Mouse (Mus musculus) kidney, postnatal 0 days (tissue): ENCODE measurements around the gene Polr3c. TPM values are rescaled to one million over a fixed set of nuclear protein-coding genes. Genes with fewer than 3 reads are reported as not detected.
A peak's percentile ranks its signal among the peaks of the same experiment; 100 is the strongest.

Experiments used
- ATAC-seq: fragments of 200-750 bp; cut with Nextera tagmentation; replicated peaks from 2 replicates; pipeline ENCODE4 v1.8.0; 2017; ENCODE audit warnings: low read depth, moderate number of reproducible peaks, moderate TSS enrichment, moderate library complexity; ENCODE audit not compliant: low FRiP score
- DNase-seq: peaks from one replicate; pipeline ENCODE4 v3.0.0-alpha.2; 2016; ENCODE audit warnings: low spot score
- H3K27ac ChIP-seq: fragments of 300-500 bp; sonication (generic); 2 replicates; pipeline ENCODE4 v1.5.1; 2014; ENCODE audit warnings: mild to moderate bottlenecking
- H3K27me3 ChIP-seq: fragments of 300-500 bp; sonication (generic); 2 replicates; pipeline ENCODE4 v1.6.1; 2014; ENCODE audit warnings: low read length, mixed read lengths; ENCODE audit not compliant: insufficient read depth
- H3K36me3 ChIP-seq: fragments of 300-500 bp; sonication (generic); 2 replicates; pipeline ENCODE4 v1.6.1; 2014; ENCODE audit warnings: low read length, mixed read lengths; ENCODE audit not compliant: insufficient read depth
- H3K4me1 ChIP-seq: fragments of 300-500 bp; sonication (generic); replicated peaks from 2 replicates; pipeline ENCODE4 v1.6.1; 2014; ENCODE audit warnings: antibody characterized with exemption, low read length, mixed read lengths; ENCODE audit not compliant: insufficient read depth
- H3K4me2 ChIP-seq: fragments of 300-500 bp; sonication (generic); 2 replicates; pipeline ENCODE4 v1.6.1; 2014; ENCODE audit warnings: mild to moderate bottlenecking, low read length, moderate library complexity, mixed read lengths
- H3K4me3 ChIP-seq: fragments of 300-500 bp; sonication (generic); replicated peaks from 2 replicates; pipeline ENCODE4 v1.5.1; 2014; ENCODE audit warnings: low read depth, low read length
- H3K9ac ChIP-seq: fragments of 300-500 bp; sonication (generic); 2 replicates; pipeline ENCODE4 v1.6.1; 2014; ENCODE audit warnings: low read depth, low read length
- H3K9me3 ChIP-seq: fragments of 300-500 bp; sonication (generic); replicated peaks from 2 replicates; pipeline ENCODE4 v1.6.1; 2016; ENCODE audit warnings: low read length, inconsistent platforms, mixed read lengths
- CTCF ChIP-seq: IDR thresholded peaks from 2 replicates; pipeline ENCODE4 v1.5.1; 2016; ENCODE audit warnings: antibody characterized with exemption, low read depth, mild to moderate bottlenecking, moderate library complexity
- WGBS: fragments of 180-500 bp; shearing (Covaris S2); extraction: QIAGEN DNeasy Blood & Tissue Kit; methylation state at CpG from one replicate; pipeline ENCODE4 v1.1.7; 2014; 5-methylcytosine and 5-hydroxymethylcytosine counted together
- polyA plus RNA-seq: library from polyadenylated mRNA; unstranded; fragments of >200 nt; fragmentation: Nextera tagmentation; extraction: Ambion mirVana; gene quantifications from 2 replicates; pipeline ENCODE4 v1.2.1, GENCODE M21; 2015

The Polr3c gene
- 25.3 and 29.8 TPM in 2 replicates for polyA plus RNA-seq

DNA sequence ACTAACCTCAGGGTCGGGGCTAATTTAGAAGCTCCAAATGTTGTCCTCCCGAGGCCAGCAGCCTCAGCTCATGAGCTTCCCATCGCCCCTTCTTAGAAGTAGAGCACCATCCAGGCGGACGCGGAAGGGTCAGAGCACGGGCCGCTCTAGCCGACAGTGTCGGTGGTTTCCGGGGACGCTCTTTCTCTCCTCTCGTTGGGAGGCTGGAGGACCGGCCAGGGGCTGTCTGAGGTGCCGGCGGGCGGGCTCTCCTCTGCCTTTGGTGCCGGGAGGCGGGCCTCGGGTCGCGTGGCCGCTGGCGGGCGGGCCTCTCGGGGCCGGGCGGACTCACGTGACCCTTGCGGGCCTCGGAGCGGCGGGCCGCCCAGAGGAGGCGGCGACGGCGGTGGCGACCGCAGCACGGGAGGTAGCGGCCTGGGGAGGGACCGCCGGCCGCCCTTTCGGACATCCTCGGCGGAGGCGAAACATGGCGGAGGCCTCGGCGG, at the start of gene Polr3c, which contains the start of gene Rnf115:
Gene Polr3c (minus strand): TSS at position 286 of the 485 bp plus-strand sequence.
Gene Rnf115 (plus strand): TSS at position 322 of the 485 bp plus-strand sequence.
- ATAC-seq: peak; percentile 98
- 0 out of 2 replicates have a peak, but pooled peaks cover 9% of the 10 kb centered on the region for H3K36me3 ChIP-seq
- under 1% methylated on average over 52 of the region's 52 CpGs for WGBS
- H3K4me1 ChIP-seq: peaks cover 18% of the 10 kb centered on the region
- H3K4me3 ChIP-seq: peak within 1 kb of the TSS; percentile 76
- H3K4me2 ChIP-seq: peak within 1 kb of the TSS; percentile 67
- H3K9me3 ChIP-seq: no peaks in the 10 kb centered on the region
- no peaks in the 10 kb centered on the region for H3K27me3 ChIP-seq
- peak; percentile 97 for DNase-seq
- TF ChIP-seq CTCF: no peak
- peak within 1 kb of the TSS; percentile 74 for H3K9ac ChIP-seq
- H3K27ac ChIP-seq: peak within 1 kb of the TSS; percentile 90

DNA sequence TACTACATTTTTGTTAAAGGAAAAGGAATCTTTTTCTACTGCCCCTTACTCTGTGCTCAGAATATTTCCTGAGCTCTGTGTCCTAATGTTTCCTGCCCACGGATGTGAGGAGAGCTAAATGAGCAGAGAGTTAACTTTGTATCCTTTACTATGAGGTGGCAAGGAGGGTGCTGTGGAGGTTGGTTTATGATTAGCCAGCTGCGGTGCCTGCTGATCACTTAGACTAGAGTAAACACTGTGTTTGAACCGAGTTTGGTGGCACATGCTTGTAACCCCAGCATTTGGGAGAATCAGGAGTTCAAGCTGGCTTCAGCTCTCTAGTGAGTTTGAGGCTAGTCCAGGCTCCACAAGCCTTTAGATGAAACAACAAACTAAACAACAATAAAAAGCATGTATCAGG, 49.7 kb upstream of the Polr3c start:
- H3K36me3 ChIP-seq: 0 out of 2 replicates have a peak, but pooled peaks cover 3% of the 10 kb centered on the region
- H3K27me3 ChIP-seq: no peaks in the 10 kb centered on the region
- no peak overlapping the region for H3K27ac ChIP-seq
- peak; percentile 11 for DNase-seq
- WGBS: 40% methylated on average over 3 of the region's 3 CpGs
- H3K9me3 ChIP-seq: no peaks in the 10 kb centered on the region
- H3K4me2 ChIP-seq: no peak overlapping the region
- no peak overlapping the region for H3K9ac ChIP-seq
- no peak overlapping the region for H3K4me3 ChIP-seq
- TF ChIP-seq CTCF: no peak
- no peak for ATAC-seq
- no peaks in the 10 kb centered on the region for H3K4me1 ChIP-seq

DNA sequence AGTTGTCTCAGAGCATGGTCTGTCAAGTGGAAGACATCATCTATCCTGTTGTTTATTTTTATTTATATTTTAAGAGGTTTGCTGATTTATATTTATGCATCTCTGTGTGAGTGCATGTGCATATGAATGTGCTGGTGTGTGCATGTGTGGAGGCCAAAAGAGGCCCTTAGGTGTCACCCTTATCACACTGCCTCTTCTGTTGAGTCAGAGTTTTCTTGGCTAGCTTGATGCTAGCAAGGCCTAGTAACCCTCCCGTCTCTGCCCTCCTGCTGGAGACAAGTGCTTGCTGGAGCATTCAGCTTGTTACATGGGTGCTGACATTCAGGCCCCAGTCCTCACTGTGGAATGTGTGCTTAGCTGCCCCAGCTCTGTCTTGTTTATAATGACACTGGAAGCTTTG, 45.5 kb upstream of the Polr3c start:
- Histone ChIP-seq H3K9me3 (no peaks in the 10 kb centered on the region), H3K4me3 (no peak overlapping the region), H3K36me3 (0 out of 2 replicates have a peak, but pooled peaks cover 3% of the 10 kb centered on the region), H3K4me1 (no peaks in the 10 kb centered on the region), H3K9ac (no peak overlapping the region), H3K27me3 (no peaks in the 10 kb centered on the region), H3K4me2 (no peak overlapping the region), H3K27ac (no peak overlapping the region)
- DNase-seq (no peak), ATAC-seq (no peak)
- TF ChIP-seq CTCF: no peak
- 52% methylated on average over 1 of the region's 1 CpGs for WGBS

DNA sequence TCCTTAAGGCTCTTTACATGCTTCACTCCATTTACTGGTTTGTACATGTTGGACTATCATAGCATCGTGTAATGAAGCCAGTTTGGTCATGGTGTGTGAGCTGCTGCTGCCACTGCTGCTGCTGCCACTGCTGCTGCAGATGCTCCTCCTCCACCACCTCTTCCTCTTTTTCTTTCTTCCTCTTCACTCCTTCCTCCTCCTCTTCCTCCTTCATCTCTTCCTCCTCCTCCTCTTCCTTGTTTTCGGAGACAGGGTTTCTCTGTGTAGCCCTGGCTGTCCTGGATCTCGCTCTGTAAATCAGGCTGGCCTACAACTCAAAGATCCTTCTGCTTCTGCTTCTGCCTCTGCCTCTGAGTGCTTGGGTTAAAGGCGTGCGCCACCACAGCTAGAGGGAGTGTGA, 42.5 kb upstream of the Polr3c start:
- WGBS: 85% methylated on average over 5 of the region's 5 CpGs
- Histone ChIP-seq H3K4me2 (no peak overlapping the region), H3K9me3 (no peaks in the 10 kb centered on the region), H3K27ac (no peak overlapping the region), H3K27me3 (no peaks in the 10 kb centered on the region), H3K4me3 (no peak overlapping the region), H3K4me1 (no peaks in the 10 kb centered on the region), H3K36me3 (no peaks in the 10 kb centered on the region), H3K9ac (no peak overlapping the region)
- TF ChIP-seq CTCF: no peak
- ATAC-seq (no peak), DNase-seq (no peak)

DNA sequence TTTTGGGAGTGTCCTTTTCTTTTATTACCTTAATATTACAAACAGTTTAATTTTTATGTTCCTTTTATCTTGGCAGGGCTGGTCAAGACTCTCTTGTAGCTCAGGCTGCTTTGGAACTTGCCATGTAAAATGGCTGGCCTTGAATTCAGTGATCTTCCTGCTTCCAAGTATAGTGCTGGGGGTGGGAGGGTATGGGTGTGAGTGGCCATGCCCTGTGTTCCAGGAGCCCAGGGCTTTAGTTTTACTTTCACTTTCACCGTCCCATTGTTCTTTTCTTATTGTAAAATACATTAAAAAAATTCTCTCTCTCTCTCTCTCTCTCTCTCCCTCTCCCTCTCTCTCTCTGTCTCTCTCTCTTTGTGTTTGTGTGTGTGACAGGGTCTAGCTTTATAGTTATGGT, 37.1 kb upstream of the Polr3c start:
- no peak for ATAC-seq
- TF ChIP-seq CTCF: no peak
- no peaks in the 10 kb centered on the region for H3K9me3 ChIP-seq
- no peak overlapping the region for H3K4me2 ChIP-seq
- no peaks in the 10 kb centered on the region for H3K27me3 ChIP-seq
- no peaks in the 10 kb centered on the region for H3K4me1 ChIP-seq
- H3K36me3 ChIP-seq: no peaks in the 10 kb centered on the region
- no peak overlapping the region for H3K27ac ChIP-seq
- H3K9ac ChIP-seq: no peak overlapping the region
- H3K4me3 ChIP-seq: no peak overlapping the region
- DNase-seq: no peak
- 79% methylated on average over 1 of the region's 1 CpGs for WGBS

DNA sequence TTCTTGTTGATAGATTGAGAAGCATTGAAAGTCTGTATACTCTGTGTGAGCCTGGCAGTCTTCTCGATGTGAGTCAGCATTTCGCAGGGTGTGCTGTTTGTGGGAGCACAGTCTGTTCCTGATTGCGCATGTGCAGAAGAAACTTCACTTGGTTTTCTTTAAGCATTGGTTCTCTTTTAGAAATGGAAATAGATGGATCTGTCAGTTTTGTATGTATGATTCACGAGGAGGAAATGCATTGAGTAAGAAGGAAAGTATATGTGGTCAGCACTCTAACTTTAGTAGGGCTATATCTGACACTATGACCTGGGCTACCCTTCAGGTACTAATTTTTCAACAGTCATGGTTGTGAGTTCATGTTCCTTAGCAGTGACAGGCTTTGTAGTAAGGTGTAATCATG, 32.3 kb upstream of the Polr3c start:
- ATAC-seq: no peak
- H3K4me1 ChIP-seq: no peaks in the 10 kb centered on the region
- no peak overlapping the region for H3K9ac ChIP-seq
- no peak for TF ChIP-seq CTCF
- H3K36me3 ChIP-seq: 0 out of 2 replicates have a peak, but pooled peaks cover under 1% of the 10 kb centered on the region
- H3K4me2 ChIP-seq: no peak overlapping the region
- H3K9me3 ChIP-seq: no peaks in the 10 kb centered on the region
- no peak overlapping the region for H3K27ac ChIP-seq
- no peak overlapping the region for H3K4me3 ChIP-seq
- whole genome bisulfite sequencing: 93% methylated on average over 4 of the region's 4 CpGs
- no peaks in the 10 kb centered on the region for H3K27me3 ChIP-seq
- DNase-seq: no peak

DNA sequence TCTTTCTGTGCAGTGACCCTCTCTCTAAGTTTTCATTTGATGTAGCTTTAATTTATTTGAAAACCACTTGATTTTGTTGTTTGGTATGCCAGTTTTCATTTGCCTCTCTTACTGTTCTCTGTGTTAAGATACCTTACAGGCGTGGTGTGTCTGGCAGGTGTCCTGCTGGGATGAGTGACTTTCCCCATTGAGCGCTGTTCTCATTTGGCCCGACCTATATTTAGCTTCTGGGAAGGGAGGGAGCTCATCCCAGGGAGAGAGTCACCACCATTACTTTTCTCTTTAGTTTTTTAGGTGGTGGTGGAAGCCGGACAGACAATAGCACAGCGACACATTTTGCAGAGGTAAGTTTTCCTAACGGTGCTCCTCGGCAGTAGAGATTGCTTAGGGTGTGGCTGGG, 30.3 kb upstream of the Polr3c start:
- Histone ChIP-seq H3K9me3 (no peaks in the 10 kb centered on the region), H3K27ac (no peak overlapping the region), H3K9ac (no peak overlapping the region), H3K27me3 (no peaks in the 10 kb centered on the region), H3K4me1 (no peaks in the 10 kb centered on the region), H3K4me2 (no peak overlapping the region), H3K4me3 (no peak overlapping the region), H3K36me3 (0 out of 2 replicates have a peak, but pooled peaks cover 3% of the 10 kb centered on the region)
- no peak for DNase-seq
- WGBS: 85% methylated on average over 7 of the region's 7 CpGs
- TF ChIP-seq CTCF: no peak
- ATAC-seq: no peak
